Mouse (Mus musculus) gastrocnemius, postnatal 14 days (tissue): ENCODE results near the gene Olfr638. TPM values are rescaled to one million over a fixed set of nuclear protein-coding genes. Genes with fewer than 3 reads are reported as not detected.
"Not testable (repeated sequence)": the region's sequence is repeated elsewhere in the genome, so short reads cannot be mapped to it uniquely, and the experiment has no call there.

ENCODE experiments used
- DNase-seq: peaks from one replicate; pipeline ENCODE4 v3.0.0; 2021; ENCODE audit warnings: mixed read lengths
- intact Hi-C: fragments of 180-260 bp; cut with DNase I; formaldehyde crosslinking; loops from one replicate; pipeline ENCODE4 v1.15.1; 2025; ENCODE audit warnings: low total_unique reads
- long read RNA-seq, 2 experiments: library from polyadenylated mRNA; stranded (forward); transcript quantifications; one replicate each; pipeline ENCODE4 v2.0.0; 2021
- total RNA-seq, 2 experiments: library from RNA; stranded (reverse); gene quantifications; 2 replicates each; pipeline ENCODE4 v1.2.3; 2021

Gene Olfr638
- not detected for total RNA-seq
- long read RNA-seq, experiment 1, result 0 reads
- long read RNA-seq, experiment 2, result 0 reads

DNA sequence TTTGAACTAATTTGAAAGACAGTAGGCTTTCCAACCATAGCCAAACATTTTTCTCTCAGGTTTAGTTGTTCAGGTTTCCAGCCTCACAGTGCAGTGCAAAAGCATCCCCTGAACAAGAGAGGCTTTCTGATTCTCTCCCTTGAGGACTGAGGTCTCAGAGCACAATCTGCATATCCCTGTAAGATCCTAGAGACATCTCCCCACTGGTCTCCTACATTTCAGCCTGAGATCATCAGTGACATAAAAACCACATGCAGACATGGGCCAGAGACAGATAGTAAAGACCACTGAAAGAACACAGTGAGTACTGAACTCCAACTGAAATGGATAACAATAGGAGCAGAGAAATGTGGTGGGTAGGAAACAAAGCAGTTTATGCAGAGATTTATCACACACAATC, at the start of gene Olfr638:
Olfr638 (plus strand) TSS at position 301 of the 400 bp plus-strand sequence.
- no peak for DNase-seq
- intact Hi-C loops, result no loop called here

DNA sequence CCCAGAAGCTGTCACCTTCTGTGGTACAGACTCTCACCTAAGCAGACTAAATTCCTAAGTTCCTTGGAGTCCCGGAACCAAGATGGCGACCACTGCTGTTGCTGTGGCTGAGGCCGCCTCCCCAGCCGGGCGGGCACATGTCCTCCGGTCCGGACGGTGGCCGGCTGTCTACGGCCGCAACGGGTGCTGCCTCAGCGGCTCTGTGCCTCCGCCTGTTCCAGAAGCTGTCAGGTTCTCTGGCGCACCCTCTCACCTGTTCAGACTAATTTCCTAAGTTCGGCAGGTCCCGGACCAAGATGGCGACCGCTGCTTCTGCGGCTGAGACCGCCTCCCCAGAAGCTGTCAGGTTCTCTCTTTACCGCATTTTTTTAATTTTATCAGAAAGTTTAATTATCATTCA, 31.7 kb upstream of the Olfr638 start:
- DNase-seq, intact Hi-C loops: not testable (repeated sequence)

DNA sequence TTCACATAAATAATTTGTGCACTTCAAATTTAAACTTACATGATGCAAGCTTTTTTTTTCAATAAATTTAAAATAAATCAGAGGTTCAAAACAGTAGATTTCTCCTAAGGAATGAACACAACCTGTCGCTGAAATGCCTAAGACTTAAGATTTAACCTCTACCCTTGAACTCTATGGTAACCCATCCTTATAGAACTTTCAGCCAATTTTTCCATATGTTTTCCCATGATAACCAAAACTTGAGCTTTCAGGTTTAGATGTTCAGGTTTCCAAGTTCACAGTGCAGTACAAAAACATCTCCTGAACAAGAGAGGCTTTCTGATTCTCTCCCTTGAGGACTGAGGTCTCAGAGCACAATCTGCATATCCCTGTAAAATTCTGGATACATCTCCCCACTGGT, 27.7 kb upstream of the Olfr638 start, which contains the start of gene Olfr635:
Olfr635 (plus strand) TSS at position 301 of the 400 bp plus-strand sequence.
- intact Hi-C loops, result no loop called here
- no peak for DNase-seq

DNA sequence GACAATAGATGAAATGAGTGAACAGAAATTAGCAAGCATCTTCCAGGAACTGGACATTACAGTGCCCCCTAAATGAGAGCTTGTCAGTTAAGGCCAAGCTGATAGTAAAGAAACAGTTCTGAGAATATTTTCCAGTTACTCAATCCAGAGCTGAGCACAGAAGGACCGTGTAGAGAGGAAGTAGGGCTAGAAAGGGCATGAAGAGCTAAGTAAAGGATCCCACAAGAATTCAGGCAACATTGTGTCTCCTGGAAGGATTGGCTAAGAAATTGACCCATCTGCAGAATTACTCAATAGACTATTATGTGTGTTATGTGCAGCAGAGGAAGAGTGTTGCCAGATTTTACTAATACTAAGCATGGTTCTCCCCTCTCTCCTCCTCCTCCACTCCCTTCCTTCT, 26.8 kb upstream of the Olfr638 start:
- intact Hi-C loops, result no loop called here
- DNase-seq, result no peak

DNA sequence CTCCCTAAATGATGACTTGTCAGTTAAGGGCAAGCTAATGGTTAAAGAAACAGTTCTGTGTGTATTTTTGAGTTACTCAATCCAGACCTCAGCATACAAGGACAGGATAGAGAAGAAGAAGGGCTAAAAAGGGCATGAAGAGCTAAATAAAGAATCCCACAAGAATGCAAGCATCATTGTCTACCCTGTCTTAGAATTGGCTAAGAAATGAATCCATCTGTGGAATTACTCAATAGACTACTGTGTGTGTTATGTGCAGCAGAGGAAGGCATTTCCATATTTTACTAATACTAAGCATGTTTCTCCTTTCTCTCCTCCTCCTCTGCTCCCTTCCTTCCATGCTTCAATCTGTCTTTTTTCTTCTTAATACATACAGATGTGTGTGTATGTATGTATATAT, 578 bp downstream of the Olfr638 start:
- DNase-seq, result no peak
- intact Hi-C loops, result no loop called here

DNA sequence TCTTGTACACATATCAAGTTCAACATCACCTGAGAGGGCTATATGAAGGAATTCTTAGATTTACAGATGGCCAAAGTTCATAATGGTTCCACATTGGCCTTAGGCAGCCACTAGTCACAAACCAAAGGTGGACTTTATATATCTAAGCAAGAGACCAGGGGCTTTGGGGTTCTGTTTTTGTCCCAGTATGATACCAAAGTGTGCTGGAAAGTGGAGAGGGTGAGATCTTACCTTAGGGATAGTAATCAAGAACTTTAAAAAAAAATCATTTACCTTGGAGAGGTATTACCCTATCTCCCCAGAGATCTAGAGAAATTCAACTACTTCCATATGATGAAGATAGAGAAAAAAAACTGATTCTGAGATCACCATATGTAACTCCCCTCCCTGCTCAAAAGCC, 18.7 kb downstream of the Olfr638 start, which contains the start of gene Olfr639:
Olfr639 (minus strand) TSS at position 101 of the 400 bp plus-strand sequence.
- no peak for DNase-seq
- intact Hi-C loops, result no loop called here

DNA sequence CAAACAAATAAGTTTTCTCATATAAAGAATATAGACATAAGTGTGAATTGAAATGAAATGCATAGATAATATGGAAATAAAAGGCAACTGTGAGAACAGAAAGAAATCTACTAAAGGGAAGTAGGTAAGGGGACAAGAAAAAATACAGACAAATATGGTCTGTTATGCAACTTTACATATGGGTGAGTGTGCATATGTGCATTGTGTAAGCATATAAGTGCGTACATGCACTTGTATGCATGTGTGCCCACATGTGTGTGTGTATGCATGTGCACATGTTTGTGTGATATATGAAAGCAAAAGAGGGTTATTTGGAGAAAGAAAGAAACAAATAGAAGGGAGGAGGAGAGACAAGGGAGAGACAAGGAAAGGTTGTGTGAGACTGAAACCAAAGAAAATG, 20.4 kb downstream of the Olfr638 start:
- intact Hi-C loops, result no loop called here
- no peak for DNase-seq

DNA sequence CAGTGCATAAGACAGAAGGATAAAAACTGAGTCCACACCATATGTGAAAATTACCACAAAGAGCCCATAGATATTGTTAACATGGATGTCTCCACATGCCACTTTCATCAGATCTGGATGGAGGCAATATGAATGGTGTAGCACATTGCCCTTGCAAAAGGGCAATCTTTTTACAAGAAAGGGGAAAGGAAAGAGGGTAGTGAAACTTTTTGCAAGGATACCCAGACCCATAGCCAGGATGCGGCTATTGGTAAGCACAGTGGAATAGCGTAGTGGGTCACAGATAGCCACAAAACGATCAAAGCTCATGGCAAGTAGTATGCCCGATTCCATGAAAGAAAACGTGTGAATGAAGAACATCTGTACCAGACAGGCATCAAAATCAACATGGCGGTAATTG, 23.1 kb downstream of the Olfr638 start:
- no peak for DNase-seq
- intact Hi-C loops, result no loop called here

DNA sequence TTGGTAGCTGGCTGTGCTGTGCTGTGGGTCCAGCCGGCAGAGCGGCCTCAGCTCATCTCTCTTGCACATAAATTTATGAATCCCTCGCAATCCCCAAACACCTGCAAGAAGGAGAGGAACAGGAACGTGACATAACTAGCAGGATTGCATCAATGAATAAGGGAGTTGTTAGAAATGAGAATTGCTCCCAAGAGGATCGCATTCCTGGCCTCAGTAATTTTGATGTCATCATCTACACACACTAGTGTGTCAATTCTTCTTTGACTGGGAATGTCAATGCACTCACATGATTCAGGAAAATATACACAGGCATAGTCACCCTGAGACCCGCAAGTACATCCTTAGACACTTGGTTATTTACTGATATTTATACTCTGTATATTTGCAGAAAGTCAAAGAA, 26.9 kb downstream of the Olfr638 start, which contains the start of gene Olfr640:
Olfr640 (minus strand) TSS at position 101 of the 400 bp plus-strand sequence.
- DNase-seq, result no peak
- intact Hi-C loops, result no loop called here

DNA sequence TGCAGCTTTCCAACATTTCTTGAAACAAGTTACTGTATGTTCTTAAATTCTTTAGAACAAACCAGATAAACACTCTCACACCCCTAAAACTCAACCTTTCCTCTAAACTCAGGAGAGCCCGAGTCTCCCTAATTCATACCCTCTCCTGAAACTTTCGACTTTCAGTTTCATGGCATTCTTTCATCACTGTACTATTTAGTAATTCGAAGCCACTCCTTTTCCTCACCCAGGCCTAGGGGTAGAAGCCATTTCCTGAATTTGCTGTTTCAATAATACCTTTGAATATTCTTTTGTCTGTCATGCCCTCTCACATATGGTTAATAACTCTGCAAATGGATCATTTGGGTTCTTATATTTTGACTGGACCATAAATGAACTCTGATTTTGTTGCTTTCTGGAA, 28.4 kb downstream of the Olfr638 start:
- DNase-seq, result no peak
- intact Hi-C loops, result no loop called here

DNA sequence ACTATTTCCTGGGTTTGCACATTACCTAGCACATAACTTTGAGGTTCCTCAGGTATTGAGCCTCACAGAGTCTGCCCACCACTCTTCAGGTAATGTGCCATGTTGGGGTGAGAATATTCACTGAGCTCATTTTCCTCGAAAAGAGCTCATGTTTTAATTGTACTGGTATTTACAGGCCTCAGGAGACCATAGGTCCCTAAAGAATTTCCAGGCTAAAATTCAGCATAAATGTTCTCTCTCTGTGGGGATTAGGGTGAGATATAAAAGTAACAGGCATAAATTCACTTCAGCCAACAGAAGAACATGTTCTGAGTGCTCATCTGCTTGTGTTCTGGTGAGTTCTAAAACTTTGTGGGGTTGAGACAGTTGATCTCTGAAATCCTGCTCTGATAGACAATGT, 36.6 kb downstream of the Olfr638 start, which contains the start of gene Olfr641:
Olfr641 (plus strand) TSS at position 301 of the 400 bp plus-strand sequence.
- intact Hi-C loops, result no loop called here
- DNase-seq, result no peak

DNA sequence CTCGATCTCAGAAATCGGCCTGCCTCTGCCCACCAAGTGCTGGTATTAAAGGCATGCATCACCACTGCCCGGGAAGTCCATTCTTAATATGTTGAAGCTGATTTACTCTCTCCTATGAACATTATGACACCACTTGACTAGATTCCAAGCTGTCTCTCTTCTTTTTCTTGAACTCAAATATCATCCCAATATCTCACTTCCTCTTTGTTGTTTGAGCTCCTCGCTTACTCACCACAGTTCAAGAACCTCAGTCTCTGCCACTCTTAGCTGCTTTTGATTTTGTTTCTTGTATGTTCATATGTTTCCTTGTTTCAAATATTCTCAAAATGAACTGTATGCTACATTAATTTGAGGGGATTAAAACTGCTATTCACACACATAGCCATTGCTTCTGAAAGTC, 52.2 kb downstream of the Olfr638 start:
- intact Hi-C loops, result loop anchor here (10.0 kb wide), 1 partner anchor 1764 kb away; the partner anchor contains the start of gene Mrpl17

DNA sequence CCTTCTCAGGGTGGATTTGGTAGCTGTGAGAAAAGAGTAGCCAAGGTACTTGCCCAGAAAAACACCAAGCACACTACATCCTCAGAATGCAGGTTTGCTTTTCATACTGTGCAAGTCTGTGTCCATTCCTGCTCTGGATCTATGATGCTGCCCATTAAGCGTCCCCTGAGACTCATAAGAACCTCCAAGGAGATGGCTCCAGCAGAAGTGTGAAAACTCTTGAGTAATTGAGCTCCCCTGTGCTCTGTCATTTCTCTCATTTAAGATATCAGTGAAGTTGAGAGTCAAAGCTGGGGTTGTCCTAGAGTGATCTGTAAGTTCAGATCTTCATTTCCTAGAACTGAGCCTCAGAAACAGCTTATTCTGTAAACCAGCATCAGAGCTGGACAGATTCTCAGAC, 54.0 kb downstream of the Olfr638 start, which contains the start of gene Olfr642:
Olfr642 (minus strand) TSS at position 101 of the 400 bp plus-strand sequence.
- no peak for DNase-seq
- intact Hi-C loops, result loop anchor here (10.0 kb wide), 1 partner anchor 1762 kb away; the partner anchor contains the start of gene Mrpl17

More for the DNA sequence above, 52.2 kb downstream of the Olfr638 start:
- DNase-seq, result no peak

Other genes starting within 250 kb of the Olfr638 start
- gene Olfr630, start 241.4 kb upstream of the Olfr638 start, total RNA-seq, result not detected
- gene Olfr69, start 227.2 kb upstream of the Olfr638 start, total RNA-seq, result not detected
- not detected for gene Olfr68, start 219.0 kb upstream of the Olfr638 start, total RNA-seq
- gene Olfr67, start 206.9 kb upstream of the Olfr638 start, total RNA-seq, result not detected
- gene Hbb-bt, start 184.8 kb upstream of the Olfr638 start, total RNA-seq, result 100 to 1,000 TPM; 114 to 127 TPM
- 1,000 to 10,000 TPM; 1,097 to 1,122 TPM for gene Hbb-bs, start 170.7 kb upstream of the Olfr638 start, total RNA-seq
- gene Hbb-bh2, start 158.2 kb upstream of the Olfr638 start, total RNA-seq, result not detected
- gene Hbb-bh1, start 155.6 kb upstream of the Olfr638 start, total RNA-seq, result not detected
- gene Hbb-y, start 145.5 kb upstream of the Olfr638 start, total RNA-seq, result not detected
- not detected for gene Olfr66, start 112.5 kb upstream of the Olfr638 start, total RNA-seq
- gene Olfr64, start 104.3 kb upstream of the Olfr638 start, total RNA-seq, result not detected
- not detected for gene Olfr65, start 95.3 kb upstream of the Olfr638 start, total RNA-seq
- not detected for gene Olfr631, start 69.9 kb upstream of the Olfr638 start, total RNA-seq
- not detected for gene Olfr632, start 64.4 kb upstream of the Olfr638 start, total RNA-seq
- gene Olfr633, start 54.3 kb upstream of the Olfr638 start, total RNA-seq, result not detected
- not detected for gene Olfr635, start 27.6 kb upstream of the Olfr638 start, total RNA-seq
- gene Olfr639, start 18.6 kb downstream of the Olfr638 start, total RNA-seq, result not detected
- not detected for gene Olfr640, start 26.8 kb downstream of the Olfr638 start, total RNA-seq
- not detected for gene Olfr641, start 36.7 kb downstream of the Olfr638 start, total RNA-seq
- gene Olfr642, start 53.9 kb downstream of the Olfr638 start, total RNA-seq, result not detected
- not detected for gene 4930516K23Rik, start 62.7 kb downstream of the Olfr638 start, total RNA-seq
- not detected for gene Olfr644, start 73.1 kb downstream of the Olfr638 start, total RNA-seq
- not detected for gene Olfr645, start 86.7 kb downstream of the Olfr638 start, total RNA-seq
- gene Olfr646, start 106.1 kb downstream of the Olfr638 start, total RNA-seq, result not detected
- not detected for gene Ubqln5, start 131.1 kb downstream of the Olfr638 start, total RNA-seq
- not detected for gene Olfr643, start 138.7 kb downstream of the Olfr638 start, total RNA-seq
- not detected for gene Ubqln3, start 144.5 kb downstream of the Olfr638 start, total RNA-seq
- gene Ubqlnl, start 151.8 kb downstream of the Olfr638 start, total RNA-seq, result not detected
- gene Olfm5, start 166.1 kb downstream of the Olfr638 start, total RNA-seq, result not detected
- gene Olfr648, start 184.6 kb downstream of the Olfr638 start, total RNA-seq, result not detected
- gene Olfr649, start 197.2 kb downstream of the Olfr638 start, total RNA-seq, result not detected
- under 1 TPM; 0.18 to 0.31 TPM for gene Trim6, start 220.0 kb downstream of the Olfr638 start, total RNA-seq
- gene Trim34a, start 245.7 kb downstream of the Olfr638 start, total RNA-seq, result 1 to 10 TPM; 1.1 to 1.4 TPM